Mouse (Mus musculus) myocyte (in vitro differentiated cells): Measurements from ENCODE around the gene Pla2g7.

Experiments
- E2F4 ChIP-seq: IDR thresholded peaks from one replicate; pipeline ENCODE4 v1.6.1; 2011; ENCODE audit warnings: mild to moderate bottlenecking, control low read depth, moderate library complexity; ENCODE audit not compliant: insufficient read depth
- MAX ChIP-seq: IDR thresholded peaks from one replicate; pipeline ENCODE4 v1.6.1; 2011; ENCODE audit warnings: low read depth, mild to moderate bottlenecking, control low read depth
- MYOD1 ChIP-seq, 3 experiments: IDR thresholded peaks; one replicate each; pipeline ENCODE4 v1.6.1; 2011; ENCODE audit warnings: control low read depth in 2 of 3, low read depth in 2 of 3, mild to moderate bottlenecking in 2 of 3, moderate library complexity in 1 of 3; ENCODE audit not compliant: insufficient read length in 2 of 3, control insufficient read depth in 1 of 3
- POLR2A ChIP-seq: IDR thresholded peaks from one replicate; pipeline ENCODE4 v1.6.1; 2011; ENCODE audit warnings: low read depth, mild to moderate bottlenecking, control low read depth, moderate library complexity; ENCODE audit not compliant: insufficient read length
- POLR2AphosphoS2 ChIP-seq: IDR thresholded peaks from one replicate; pipeline ENCODE4 v1.6.1; 2011; ENCODE audit warnings: low read depth, control low read depth; ENCODE audit not compliant: insufficient read length
- REST ChIP-seq: IDR thresholded peaks from one replicate; pipeline ENCODE4 v1.6.1; 2011; ENCODE audit warnings: mild to moderate bottlenecking, control low read depth, moderate library complexity; ENCODE audit not compliant: insufficient read depth, insufficient read length
- TCF12 ChIP-seq: IDR thresholded peaks from one replicate; pipeline ENCODE4 v1.6.1; 2011; ENCODE audit warnings: mild to moderate bottlenecking, control low read depth; ENCODE audit not compliant: poor library complexity, insufficient read depth, severe bottlenecking
- USF1 ChIP-seq: IDR thresholded peaks from one replicate; pipeline ENCODE4 v1.6.1; 2011; ENCODE audit warnings: low read depth, mild to moderate bottlenecking, control low read depth, moderate library complexity

- TF ChIP-seq MYOD1 (IDR thresholded peaks at IDR 0.05; ENCODE audit: control insufficient read depth in 1 of 3, insufficient read length in 2 of 3, low read depth in 2 of 3) (no peak), POLR2A (no peak), TCF12 (no peak), USF1 (no peak), MAX (no peak), REST (no peak), E2F4 (no peak), POLR2AphosphoS2 (no peak)
Measured at GRCm38 (mm10) chr17:43644375-43644774, 76.5 kb downstream of the Pla2g7 start.
